In the genomic region with DNA sequence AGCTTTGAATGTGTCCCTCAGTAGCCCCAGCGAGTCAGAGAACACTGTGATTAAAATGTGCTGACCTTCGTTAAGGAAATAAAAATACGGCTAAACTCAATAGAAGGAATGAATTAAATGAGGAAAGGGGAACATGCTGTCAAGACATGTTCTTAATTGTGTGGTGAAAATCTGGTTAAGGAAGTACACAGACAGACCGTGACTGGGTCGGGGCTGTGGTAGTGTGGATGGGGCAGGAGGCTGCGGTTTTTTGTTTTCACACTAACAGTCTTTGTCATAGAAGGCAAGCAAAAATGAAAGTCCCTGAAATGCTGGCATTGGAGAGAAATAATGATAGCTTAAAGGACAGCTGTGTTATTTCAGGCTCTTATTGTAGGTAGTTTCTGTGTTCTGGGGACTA, we compare ENCODE assay signal across 20 mouse cellular contexts.
DNase-seq lines count a peak whose midpoint lies in the region; ATAC-seq and TF ChIP-seq lines count a peak whose summit lies in the region.
"Had no signal": no experiment of that assay in that cellular context is flagged by ENCODE, and none has a peak within 500 bp of the region (broad histone marks: within the 10 kb centered on the region; RNA-seq: fewer than 3 reads in every experiment).

No protein-coding gene starts in this region.

- ATAC-seq in hematopoietic stem cell, adult 5-6 weeks (replicated peaks in 1 of 2; ENCODE audit: insufficient read depth in 1 of 2, low FRiP score in 2 of 2, low TSS enrichment in 1 of 2, low read depth in 1 of 2, poor library complexity in 2 of 2, severe bottlenecking in 2 of 2): peak; percentile 84 to 91
- ATAC-seq: forebrain, embryonic 14.5 days; hindbrain, postnatal 0 days; inflammation-experienced regulatory T-cells, adult 6 months; intestine, embryonic 16.5 days; Patski had no signal

- no peak for TF ChIP-seq CTCF in layer of hippocampus, adult 2 months (conservative IDR thresholded peaks at IDR 0.05)

- peak overlapping the region; percentile 14; the same call in 1 of the 2 replicates for H3K27ac ChIP-seq in layer of hippocampus, adult 2 months
- H3K27ac ChIP-seq: hindbrain, embryonic 14.5 days; hindbrain, postnatal 0 days had no signal

- no peak overlapping the region for H3K4me3 ChIP-seq in layer of hippocampus, adult 2 months

- no peak for DNase-seq in layer of hippocampus, adult 2 months (ENCODE audit: low spot score in 2 of 2)
- no peak for DNase-seq in layer of hippocampus, postnatal 36 days
- DNase-seq in naive thymus-derived CD4-positive, alpha-beta T cell, adult 2 months (ENCODE audit: low read depth): peak; percentile 2
- DNase-seq in urinary bladder, postnatal 14 days (ENCODE audit: low spot score): no peak
- DNase-seq in cerebellum, postnatal 25 days: no peak
- DNase-seq: adrenal gland, adult 2 months; adrenal gland, postnatal 25 days; B cell, adult 2 months; cerebellum, adult 18-20 months; cerebellum, adult 9-10 months; cerebellum, postnatal 36 days; gastrocnemius, postnatal 25 days; kidney, adult 18-20 months had no signal
